Mouse (Mus musculus): ENCODE results near the gene Slc39a8.
A peak's percentile ranks its signal among the peaks of the same experiment; 100 is the strongest.

Slc39a8 gene

DNA sequence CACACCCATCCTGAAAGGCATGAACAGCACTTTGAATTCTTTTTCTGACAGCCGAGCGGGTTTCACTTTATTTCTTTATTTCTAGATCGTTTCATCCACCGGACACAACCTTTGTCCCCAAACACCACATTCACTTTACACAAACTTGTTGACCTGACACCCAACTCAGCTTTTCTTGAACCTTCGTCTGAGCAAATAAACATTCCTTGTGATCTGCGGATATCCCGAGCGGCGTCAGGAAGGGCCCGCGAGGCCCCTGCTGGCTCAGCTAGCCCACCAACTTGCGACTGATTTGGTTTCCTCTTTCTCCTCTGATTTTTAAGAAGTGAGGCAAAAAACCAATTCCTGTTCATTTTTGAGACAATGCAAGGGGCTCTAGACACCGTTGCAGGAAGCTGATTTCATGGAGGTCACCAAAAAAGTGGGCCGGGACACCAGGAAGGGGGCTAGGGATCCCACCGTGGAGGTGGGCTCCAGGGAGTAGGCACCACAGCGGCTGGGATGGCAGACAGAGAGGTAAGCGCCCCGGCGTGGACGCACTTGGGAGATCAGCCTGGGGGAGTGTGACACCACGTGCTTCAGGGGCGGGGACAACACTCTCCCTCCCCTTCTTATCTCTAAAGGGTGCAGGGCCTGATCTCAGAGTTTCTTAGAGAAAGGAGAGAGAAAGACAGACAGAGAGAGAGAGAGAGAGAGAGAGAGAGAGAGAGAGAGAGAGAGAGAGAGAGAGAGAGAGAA lies at the start of gene Slc39a8:
TSS of gene Slc39a8 (plus strand) at position 264 of the 738 bp plus-strand sequence.
- DNase-seq = peak; percentile 93

DNA sequence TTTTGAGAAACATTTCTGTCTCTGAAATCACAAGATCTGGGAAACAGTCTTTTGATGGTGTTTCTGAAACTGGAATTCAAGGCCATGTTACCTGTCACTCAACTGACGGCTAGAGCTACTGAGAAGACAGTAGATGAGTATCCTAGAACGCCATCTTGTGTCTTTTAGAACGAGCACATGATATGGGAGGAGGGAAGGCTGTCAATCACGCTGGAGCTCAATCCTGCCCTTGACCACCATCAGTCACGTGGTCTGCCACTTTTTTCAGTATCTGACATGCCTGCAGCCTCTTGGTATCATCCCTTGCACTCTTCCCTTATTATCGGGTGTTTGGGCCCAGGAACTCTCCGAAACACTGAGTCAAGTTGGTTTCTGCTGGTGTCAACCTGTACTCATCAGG lies 40.0 kb upstream of the Slc39a8 start:
- DNase-seq = no peak

DNA sequence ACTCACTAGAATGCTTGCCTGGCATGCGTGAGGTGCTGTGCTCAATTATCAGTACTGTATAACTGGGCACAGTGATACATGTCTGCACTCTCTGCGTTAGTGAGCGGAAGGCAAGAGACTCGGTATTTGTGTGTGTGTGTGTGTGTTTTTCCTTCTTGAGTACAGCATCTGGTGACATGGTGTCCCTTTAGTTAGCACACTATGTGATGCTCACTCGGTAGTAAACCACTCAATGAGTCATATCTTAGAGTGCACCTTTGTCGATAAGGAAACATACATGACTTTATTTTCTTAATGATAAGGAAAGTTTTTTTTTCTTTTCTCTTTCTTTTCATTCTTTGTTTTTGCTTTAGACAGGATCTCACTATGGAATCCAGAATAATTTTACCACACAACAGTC lies 29.0 kb upstream of the Slc39a8 start:
- DNase-seq = no peak

DNA sequence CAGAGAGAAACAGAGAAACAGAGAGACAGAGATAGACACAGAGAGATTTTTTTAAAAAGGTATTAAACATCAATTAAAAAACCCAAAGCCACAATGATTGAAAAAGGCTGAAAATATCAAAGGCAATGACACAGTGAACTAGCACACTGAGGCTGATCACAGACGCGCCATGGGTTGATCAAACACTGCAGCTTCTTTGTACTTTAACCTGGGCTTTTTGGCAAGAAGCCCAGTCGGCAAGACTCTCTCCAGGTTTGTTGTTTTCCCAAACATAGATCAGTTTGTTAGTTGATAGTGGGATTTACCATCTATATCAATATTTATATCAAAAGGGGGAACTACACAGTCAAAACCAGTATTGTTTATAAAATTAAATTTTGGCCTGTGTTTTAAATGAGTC lies 26.8 kb upstream of the Slc39a8 start:
- peak; percentile 33 for DNase-seq

DNA sequence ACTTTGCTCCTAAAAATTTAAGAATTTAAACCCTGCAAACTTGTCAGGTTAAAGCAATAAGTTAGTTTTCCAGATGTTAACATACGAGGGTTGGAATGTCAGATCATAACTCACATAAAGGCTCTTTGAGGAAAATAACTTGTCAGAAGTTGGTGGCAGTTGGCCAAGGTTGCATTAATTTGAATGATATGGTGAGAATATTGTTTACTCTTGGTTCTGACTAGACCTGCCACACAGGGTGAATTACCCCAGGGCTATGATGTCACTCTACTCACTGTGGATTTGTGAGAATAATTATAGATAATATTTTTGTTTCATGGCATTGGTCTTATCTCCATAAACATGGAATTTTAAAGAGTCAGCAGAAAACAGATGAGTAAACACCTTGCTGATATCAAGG lies 26.4 kb upstream of the Slc39a8 start:
- no peak for DNase-seq

DNA sequence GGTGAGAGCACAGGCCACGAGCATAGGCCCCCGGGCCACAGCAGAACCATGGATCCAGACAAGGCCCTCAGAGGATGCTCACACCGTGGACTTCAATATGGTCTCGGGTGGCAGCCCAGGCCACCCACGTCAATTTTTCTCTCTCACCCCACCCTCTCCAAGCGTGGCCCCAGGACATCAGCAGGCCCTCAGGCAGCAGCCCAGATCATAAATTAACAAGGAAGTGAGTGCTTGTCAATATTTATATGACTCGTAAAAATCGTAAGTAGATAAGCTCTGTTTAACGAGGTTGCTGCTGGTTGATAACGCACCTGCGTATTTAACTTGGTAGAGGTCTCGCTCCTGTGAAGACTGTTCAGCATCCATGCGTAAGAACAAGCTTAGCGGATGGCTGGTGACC lies 10.4 kb upstream of the Slc39a8 start:
- no peak for DNase-seq

DNA sequence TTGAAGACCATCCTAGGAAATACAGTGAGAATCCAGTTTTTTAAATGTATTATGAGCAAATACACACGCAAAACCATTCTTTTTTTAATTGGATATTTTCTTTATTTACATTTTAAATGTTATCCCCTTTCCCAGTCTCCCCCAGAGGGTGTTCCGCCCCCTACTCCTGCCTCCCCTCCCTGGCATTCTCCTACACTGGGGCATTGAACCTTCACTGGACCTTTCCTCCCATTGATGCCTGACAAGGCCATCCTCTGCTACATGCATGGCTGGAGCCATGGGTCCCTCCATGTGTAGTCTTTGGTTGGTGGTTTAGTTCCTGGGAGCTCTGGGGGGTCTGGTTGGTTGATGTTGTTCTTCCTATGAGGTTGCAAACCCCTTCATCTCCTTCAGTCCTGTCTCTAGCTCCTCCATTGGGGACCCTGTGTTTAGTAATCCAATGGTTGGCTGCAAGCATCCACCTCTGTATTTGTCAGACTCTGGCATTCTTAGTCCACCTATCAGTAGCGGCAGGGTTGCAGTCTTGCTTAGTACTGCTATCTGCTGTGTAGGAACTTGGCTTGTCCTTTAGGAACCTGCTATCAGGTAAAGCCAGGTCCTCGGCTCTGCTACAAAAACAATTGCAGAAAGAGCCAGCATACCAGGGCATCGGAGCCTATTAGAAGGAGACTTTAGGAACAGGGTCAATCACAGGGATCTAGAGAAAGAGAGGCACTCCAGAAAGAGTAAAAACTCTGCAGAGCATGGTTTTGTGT lies 8.9 kb upstream of the Slc39a8 start:
- no peak for DNase-seq

DNA sequence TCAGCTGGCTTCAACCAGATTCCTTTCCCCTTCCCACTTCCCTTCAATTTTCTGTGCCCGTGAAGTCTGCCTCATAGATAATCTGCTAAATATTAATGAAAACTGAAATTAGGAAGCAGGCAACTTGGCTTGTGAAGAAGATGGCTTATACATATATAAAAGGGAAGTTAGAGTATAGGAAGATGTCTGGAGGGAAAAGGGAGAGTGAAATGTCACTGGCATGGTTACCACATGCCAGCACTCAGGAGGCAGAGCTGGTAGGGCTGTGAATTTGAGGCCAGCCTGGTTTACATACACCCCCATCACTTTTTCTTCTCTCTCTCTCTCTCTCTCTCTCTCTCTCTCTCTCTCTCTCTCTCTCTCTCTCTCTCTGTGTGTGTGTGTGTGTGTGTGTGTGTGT lies 8.0 kb upstream of the Slc39a8 start:
- DNase-seq = no peak

DNA sequence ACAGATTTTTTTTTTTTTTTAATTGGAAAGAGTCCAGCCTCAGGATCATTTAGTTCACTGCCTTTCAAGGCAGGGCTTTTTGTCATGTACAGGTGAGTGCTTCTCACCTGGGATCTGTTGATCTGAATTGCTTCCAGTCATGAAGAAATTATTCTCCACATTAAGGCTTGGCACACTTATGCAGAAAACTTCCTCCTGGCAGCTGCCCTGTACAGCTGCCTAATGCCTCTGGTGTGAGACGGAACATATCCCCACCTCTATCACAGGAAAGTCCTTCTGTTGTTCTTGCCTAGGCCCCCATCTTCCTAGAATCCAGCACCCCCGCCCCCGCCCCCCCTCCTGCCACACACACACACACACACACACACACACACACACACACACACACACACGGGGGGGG lies 643 bp upstream of the Slc39a8 start:
- peak; percentile 18 for DNase-seq

DNA sequence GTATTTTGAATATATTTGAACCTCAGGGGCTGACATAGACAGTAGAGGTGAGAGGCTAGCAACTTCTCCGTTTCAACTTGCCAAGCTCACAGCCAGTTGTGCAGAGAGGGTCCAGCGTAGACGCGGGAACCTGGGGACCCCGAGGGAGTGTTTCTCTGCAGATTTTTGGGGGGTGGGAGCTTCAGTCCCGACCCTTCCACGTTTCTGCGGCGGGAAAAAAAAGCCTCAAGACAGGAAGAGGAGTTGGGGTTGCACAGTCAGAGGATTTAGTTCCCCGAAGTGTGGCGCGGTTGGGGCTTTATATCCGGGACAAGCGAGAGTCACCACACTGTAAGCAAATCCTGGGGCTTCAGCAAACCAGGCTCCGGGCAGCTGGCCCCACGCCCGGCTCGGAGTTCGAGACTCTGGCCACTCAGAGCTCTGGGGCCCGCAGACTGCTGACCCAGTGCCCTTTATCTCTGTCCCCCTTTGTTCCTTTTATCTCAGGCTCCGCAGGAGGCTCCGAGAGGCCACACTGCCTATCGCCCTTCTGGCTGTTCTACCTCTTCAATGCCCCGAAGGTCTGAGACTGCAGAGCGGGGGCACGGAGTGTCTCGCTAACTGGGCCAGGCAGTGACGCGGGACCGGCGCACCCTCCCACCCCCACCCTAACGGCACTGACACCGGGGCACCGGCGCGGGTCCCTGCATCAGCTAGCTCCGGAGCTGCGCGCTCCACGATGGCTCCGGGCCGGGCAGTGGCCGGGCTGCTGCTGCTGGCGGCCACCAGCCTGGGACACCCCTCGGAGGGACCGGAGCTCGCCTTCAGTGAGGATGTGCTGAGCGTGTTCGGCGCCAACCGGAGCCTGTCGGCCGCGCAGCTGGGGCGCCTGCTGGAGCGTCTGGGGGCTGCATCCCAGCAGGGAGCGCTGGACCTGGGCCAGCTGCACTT lies 940 bp downstream of the Slc39a8 start:
- peak; percentile 84 for DNase-seq

DNA sequence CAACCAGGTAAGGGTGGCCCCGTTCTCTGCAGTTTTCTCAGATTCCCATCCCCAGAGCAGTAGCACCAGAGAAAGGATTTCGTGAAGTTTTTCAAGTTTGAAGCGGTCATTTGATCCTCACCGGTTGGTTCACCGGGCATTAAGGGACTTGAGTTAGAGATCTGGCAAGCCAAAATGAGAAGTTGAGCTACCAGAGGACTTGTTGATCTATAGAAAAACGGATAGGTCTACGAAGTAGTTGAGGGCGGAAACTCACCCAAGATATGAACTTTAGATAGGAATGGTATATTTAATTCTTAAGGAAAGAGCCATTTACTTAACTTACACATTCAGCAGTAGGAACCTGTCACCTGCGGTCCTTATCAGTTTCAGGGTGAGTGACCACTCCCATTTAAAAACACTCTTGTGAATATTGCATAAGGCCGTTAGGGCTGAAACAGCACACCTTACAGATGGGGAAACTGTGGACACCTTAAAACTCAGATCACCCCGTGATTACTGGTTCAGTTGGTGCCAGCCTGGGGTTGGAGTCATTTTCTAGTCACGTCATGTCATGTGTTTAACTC lies 1.7 kb downstream of the Slc39a8 start:
- DNase-seq = peak; percentile 26

DNA sequence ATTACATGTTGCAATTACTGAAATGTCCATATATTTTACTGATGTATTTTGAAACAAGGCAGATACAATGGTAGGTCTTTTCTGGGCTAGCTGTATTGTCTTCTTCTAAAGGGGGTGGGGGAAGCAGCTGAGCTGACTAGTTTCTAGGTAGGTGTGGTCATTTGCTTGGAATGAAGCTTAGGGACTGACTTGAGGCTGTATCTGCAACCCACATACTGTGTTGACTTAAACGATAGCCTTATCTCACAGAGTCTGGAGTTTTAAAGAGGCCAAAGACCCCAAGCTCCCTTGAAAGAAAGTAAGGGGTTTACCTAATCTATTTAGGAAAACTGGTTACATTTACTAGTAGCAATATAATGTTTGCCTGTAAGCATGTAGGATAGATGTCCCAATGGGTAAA lies 2.9 kb downstream of the Slc39a8 start:
- peak; percentile 52 for DNase-seq

DNA sequence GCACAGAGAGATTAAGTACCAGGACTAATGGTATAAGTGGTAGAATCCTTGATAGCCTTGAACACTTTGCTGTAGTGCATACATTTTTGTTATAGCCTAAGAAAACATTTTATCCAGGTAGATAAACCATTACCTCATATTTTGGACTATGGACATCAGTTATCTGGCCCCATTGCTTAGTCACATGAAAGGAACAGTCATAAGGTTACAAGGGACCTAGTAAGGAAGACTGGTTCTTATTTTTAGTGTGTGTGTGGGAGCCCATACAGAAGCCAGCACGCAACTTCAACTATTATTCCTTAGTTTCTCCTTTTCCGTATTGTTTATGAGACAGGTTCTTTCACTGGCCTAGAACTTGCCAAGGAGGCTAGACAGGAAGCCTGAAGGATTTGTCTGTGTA lies 7.4 kb downstream of the Slc39a8 start:
- DNase-seq = no peak

DNA sequence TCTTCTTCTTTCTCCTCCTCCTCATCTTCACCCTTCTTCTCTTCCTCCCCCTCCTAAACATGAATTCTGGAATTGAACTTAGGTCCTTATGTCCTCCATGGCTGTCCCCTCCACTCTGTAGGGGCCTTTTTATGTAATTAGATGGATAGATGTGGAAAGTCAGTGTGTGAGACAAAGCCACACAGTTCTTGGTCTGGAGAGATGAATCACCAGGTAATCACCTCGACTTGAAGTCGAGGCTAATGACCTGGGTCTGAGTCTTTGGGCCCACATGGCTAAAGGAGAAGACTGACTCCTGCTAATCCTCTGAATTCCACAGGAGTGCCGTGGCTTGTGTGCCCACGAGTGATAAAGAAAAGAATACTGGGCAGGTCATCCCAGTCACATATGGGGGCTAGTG lies 7.8 kb downstream of the Slc39a8 start:
- DNase-seq = no peak

DNA sequence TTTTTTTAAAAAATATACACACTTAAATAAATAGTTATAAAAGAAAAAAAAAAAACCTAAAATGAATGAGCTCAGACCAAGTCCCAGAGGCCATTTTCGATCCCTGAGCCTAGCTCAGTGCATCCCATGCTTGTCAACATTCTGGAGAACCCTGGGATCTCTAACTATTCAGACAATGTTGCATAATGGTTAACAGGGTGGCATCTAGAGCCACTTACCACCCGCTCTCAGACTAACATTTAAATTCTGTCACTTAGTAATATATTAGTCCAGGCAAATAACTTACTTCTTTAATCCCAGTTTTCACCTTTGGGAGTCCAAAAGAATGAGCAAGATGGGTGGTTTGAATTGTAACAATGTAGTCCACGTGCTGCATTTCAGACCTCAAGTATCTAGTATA lies 9.9 kb downstream of the Slc39a8 start:
- no peak for DNase-seq

DNA sequence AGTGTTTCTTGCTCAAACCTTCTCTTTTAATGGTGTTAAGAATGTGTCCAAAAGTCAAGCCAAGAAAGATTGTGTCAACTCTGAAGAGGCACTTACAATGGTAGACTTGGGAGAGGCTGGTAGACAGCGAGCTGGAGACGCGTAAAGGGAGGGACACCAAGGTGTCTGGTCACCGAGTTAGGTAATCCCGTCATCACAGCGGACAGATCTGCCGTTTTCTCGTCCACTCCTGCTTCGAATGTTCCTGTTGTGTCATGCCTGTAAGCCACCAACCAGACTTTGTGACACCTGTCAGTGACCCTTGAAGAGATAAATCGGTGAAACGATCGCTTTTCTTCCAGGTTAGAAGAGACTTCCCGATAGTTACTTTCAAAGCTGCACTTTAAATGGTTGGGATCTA lies 14.5 kb downstream of the Slc39a8 start:
- no peak for DNase-seq

DNA sequence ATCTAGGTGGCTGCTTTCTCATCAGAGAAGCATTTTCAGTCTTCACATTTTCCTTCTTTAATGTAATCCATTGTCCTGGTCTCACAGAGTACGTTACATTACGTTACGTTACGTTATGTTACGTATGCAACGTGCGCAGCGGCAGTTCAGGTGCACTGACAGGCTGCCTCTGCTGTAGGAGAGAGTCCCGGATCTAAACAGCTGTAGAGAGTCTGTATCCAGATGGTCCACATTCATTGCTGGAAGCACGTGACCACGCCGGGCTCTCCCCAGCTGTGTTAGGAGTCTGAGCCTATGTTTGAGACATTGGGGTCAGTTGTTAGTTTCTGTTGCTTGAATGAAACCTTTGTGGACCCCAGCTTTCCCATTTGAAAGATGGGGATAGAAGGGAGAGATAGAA lies 15.1 kb downstream of the Slc39a8 start:
- DNase-seq = no peak

DNA sequence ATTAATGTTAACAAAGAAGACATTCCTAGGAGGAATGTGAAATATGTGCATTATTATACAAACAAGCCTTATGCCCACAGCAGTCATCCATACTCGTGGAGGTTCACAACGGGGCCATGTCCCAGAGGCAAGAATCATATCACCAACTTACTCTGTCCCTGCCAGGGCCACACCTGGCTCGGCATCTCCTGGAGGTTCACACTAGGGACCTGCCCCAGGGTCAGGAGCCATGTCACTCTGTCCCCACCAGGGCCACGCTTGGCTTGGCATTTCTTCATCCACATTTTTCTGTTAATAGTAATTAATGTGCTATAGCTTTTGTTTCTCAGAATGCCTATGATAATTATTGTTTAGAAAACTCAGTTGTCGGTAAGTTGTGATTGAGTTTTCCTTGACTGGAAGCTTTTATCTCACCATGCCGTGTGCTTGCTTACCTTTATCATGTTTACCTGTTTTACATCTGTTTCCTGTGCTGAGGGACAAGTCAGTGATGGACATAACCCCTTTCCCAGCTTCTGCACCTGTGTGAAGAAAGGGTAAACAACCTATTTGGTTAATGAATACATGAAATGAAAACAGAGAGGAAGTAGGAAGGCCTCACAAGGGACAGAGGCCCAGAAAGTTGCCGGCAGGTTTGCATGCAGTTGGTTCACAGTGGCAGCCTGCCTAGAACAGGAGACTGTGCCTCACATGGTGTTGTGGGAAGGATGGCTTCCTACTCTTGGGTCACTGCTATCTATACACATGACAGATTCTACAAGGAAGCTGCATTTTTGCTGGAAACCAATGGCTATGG lies 16.8 kb downstream of the Slc39a8 start:
- DNase-seq = peak; percentile 19

DNA sequence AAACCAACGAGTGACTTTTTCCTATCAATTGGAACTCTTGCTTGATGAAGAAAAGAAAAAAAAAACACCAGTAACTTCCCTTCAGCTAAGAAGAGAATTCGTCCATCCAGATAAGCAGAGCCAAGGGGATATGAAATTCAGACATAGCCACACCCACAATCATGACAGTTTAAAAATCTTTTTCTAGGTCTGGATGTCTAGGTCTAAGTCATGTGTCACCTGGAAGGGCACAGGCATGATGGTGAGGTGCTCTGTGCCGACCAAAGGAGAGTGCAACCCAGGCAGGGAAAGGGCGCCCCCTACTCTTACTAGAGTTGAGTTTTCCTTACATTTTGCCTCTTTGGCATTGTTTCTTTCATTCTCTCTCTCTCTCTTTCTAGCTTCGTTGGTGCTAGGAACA lies 18.1 kb downstream of the Slc39a8 start:
- peak; percentile 46 for DNase-seq

DNA sequence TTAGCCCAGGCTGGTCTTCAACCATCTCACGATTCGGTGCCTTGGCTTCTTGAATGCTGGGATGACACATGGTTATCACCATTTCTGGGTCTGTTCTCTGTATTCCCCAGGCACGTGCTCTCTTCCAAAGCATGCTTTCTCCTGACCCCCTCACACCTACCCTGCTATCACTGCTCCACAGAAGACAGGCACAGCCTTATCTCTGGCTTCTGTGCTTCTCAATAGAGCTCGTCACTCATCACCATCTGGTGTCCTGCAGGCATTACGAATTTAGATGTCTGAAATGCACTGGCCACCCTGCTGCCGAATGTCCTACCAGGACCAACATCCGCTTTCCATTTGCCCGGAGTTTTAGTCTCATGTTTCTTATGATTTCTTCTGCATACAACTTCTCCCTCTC lies 18.6 kb downstream of the Slc39a8 start:
- DNase-seq = peak; percentile 73

DNA sequence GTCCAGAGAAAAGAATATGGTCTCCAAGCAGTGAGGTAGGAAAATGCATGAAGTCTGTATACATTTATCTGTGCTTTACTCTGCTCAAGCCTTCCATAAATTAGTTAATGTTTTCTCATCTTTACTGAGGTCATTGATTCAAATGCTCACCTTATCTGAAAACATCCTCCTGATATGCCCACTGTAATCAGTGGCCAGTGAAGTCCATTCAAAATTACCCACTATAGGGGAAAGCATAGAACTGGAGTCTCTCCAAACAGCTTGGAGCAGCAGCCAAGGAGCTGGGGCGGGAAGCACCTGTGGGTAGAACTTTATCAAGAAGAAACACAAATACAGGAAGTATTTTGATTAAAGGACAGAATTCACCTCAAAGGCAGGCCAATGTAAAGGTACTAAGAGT lies 19.8 kb downstream of the Slc39a8 start:
- no peak for DNase-seq

DNA sequence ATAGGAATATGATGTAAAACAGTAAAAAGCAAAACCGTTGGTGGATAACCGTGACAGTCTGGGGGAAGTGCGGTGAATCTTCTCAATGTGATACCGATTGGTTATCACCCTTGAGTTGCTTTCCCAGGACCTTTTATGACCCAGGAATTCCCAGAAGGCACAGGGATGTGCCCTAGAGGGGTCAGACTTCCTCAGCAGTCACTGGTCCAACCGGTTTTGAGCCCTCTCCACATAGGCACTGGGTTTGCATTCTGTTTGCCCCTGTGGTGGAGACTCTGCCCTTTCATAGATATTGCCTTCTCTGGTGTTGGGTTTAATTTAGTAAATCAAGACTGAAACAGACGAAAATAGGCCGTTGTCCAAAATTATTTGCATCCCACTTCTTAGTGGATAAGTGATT lies 20.8 kb downstream of the Slc39a8 start:
- no peak for DNase-seq

Measured in liver (tissue).